In the genomic region with DNA sequence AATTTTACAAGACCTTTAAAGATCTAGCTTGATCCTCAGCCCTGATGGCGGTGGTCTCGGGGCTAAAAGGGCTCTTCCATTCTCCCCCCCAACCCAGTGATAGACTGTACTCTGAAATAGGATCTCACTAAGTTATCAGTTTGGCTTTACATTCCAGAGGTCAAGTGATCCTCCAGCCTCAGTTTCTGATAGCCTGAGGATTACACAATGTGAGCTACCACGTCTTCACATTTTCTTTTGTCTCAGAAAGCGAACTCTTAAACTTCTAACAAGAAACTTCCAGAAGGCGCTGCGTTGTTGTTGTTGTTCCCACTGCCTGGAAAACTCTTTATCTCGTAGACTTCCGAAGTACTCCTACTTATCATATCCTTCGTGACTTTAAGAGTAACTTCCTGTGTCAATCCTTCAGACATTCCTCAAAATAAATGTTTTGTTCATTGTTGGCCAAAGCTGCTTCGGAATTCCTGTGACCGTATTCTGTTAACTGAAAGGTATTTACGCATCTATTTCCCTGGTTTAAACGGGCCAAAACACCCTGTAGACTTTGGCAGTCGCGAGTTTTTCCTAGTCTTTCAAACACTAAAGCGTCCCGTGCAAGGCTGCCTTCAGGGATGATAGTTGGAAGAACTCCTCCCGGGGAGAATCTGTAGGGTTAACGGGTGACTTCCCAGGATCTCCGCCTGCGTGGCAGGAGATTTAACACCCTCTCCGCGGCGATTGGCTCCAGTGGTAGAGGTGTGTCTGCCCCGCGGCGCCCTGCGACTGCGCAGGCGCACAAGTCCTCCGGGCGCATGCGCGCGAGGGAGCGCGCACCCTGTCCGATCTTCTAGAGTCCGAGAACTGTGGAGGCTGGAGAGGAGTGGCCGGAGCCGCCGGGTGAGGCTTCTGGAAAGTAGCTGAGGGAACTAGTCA, we compare ENCODE assay signal across 7 mouse cellular contexts. TPM values are rescaled to one million over a fixed set of nuclear protein-coding genes. Genes with fewer than 3 reads are reported as not detected.
DNase-seq lines count a peak whose midpoint lies in the region; ATAC-seq and TF ChIP-seq lines count a peak whose summit lies in the region.

A gene (plus strand): TSS at position 786 of the 912 bp plus-strand sequence.

- intact Hi-C loops in left cerebral cortex, postnatal 4 days (cut with DNase I), result no loop called here

- no peaks in the 10 kb centered on the region for H3K9me3 ChIP-seq in embryonic facial prominence, embryonic 10.5 days
- no peaks in the 10 kb centered on the region for H3K9me3 ChIP-seq in intestine, postnatal 0 days (ENCODE audit: control insufficient read depth)
- no peaks in the 10 kb centered on the region for H3K9me3 ChIP-seq in midbrain, embryonic 12.5 days

- TF ChIP-seq POLR2A in small intestine, adult 2 months (IDR thresholded peaks at IDR 0.05; ENCODE audit: low read depth, low read length), result peak; percentile 96

- WGBS in embryonic facial prominence, embryonic 10.5 days, result 2% methylated on average over 42 of the region's 42 CpGs
- under 1% methylated on average over 42 of the region's 42 CpGs for WGBS in intestine, postnatal 0 days
- WGBS in midbrain, embryonic 12.5 days, result 2% methylated on average over 42 of the region's 42 CpGs
- WGBS in small intestine, adult 2 months, result under 1% methylated on average over 42 of the region's 42 CpGs

- H3K9ac ChIP-seq in intestine, postnatal 0 days (ENCODE audit: low read depth, low read length), result peak within 1 kb of the TSS; percentile 74
- peak within 1 kb of the TSS; percentile 78 for H3K9ac ChIP-seq in midbrain, embryonic 12.5 days (replicated peaks)

- peaks cover 15% of the 10 kb centered on the region for H3K36me3 ChIP-seq in embryonic facial prominence, embryonic 10.5 days (replicated peaks)
- H3K36me3 ChIP-seq in intestine, postnatal 0 days (ENCODE audit: control insufficient read depth, insufficient read depth), result peaks cover 5% of the 10 kb centered on the region; the same call in 1 of the 2 replicates
- H3K36me3 ChIP-seq in midbrain, embryonic 12.5 days, result peaks cover 10% of the 10 kb centered on the region
- H3K36me3 ChIP-seq in small intestine, adult 2 months (ENCODE audit: control insufficient read depth, insufficient read depth, low read length), result peaks cover 4% of the 10 kb centered on the region; the same call in 1 of the 2 replicates

- peak within 1 kb of the TSS; percentile 89 for H3K27ac ChIP-seq in embryonic facial prominence, embryonic 10.5 days (replicated peaks)
- peak within 1 kb of the TSS; percentile 84 for H3K27ac ChIP-seq in intestine, postnatal 0 days (ENCODE audit: low read depth, low read length)
- H3K27ac ChIP-seq in midbrain, embryonic 12.5 days (replicated peaks), result peak within 1 kb of the TSS; percentile 73
- H3K27ac ChIP-seq in small intestine, adult 2 months (ENCODE audit: insufficient read depth, low read depth, low read length), result peak within 1 kb of the TSS; percentile 92

- peak within 1 kb of the TSS; percentile 67 for H3K4me2 ChIP-seq in intestine, postnatal 0 days (replicated peaks; ENCODE audit: low read depth)
- peak within 1 kb of the TSS; percentile 77 for H3K4me2 ChIP-seq in midbrain, embryonic 12.5 days (replicated peaks)

- peak within 1 kb of the TSS; percentile 73 for H3K4me3 ChIP-seq in embryonic facial prominence, embryonic 10.5 days
- H3K4me3 ChIP-seq in intestine, postnatal 0 days (ENCODE audit: low read depth, low read length), result peak within 1 kb of the TSS; percentile 75
- H3K4me3 ChIP-seq in midbrain, embryonic 12.5 days, result peak within 1 kb of the TSS; percentile 70
- H3K4me3 ChIP-seq in small intestine, adult 2 months (ENCODE audit: low read depth, low read length), result peak within 1 kb of the TSS; percentile 96

- peak; percentile 97 for DNase-seq in adrenal gland, postnatal 10 days
- peak; percentile 97 for DNase-seq in embryonic facial prominence, embryonic 10.5 days (ENCODE audit: low spot score)
- DNase-seq in gonadal fat pad, adult 2 months (ENCODE audit: low read depth), result peak; percentile 66
- peak; percentile 93 for DNase-seq in left cerebral cortex, postnatal 4 days

- no peak for TF ChIP-seq CTCF in intestine, postnatal 0 days (IDR thresholded peaks at IDR 0.05; ENCODE audit: low read depth)
- TF ChIP-seq CTCF in small intestine, adult 2 months (IDR thresholded peaks at IDR 0.05; ENCODE audit: extremely low read depth, insufficient read length, insufficient replicate concordance, low read depth, low read length), result no peak

- peaks cover 22% of the 10 kb centered on the region for H3K4me1 ChIP-seq in embryonic facial prominence, embryonic 10.5 days
- H3K4me1 ChIP-seq in intestine, postnatal 0 days (replicated peaks; ENCODE audit: control insufficient read depth, insufficient read depth, low read length), result peaks cover 7% of the 10 kb centered on the region; the same call in 1 of the 2 replicates
- peaks cover 26% of the 10 kb centered on the region for H3K4me1 ChIP-seq in midbrain, embryonic 12.5 days
- peaks cover 3% of the 10 kb centered on the region; the same call in 1 of the 2 replicates for H3K4me1 ChIP-seq in small intestine, adult 2 months (ENCODE audit: control insufficient read depth, insufficient read depth, insufficient read length, low read length)

- ATAC-seq in intestine, postnatal 0 days, result peak; percentile 94
- peak; percentile 92 for ATAC-seq in midbrain, embryonic 12.5 days (ENCODE audit: low FRiP score, low read depth)

- no peaks in the 10 kb centered on the region for H3K27me3 ChIP-seq in embryonic facial prominence, embryonic 10.5 days (replicated peaks; ENCODE audit: low read depth, poor library complexity, severe bottlenecking)
- H3K27me3 ChIP-seq in intestine, postnatal 0 days (replicated peaks; ENCODE audit: control insufficient read depth, insufficient read depth, low read length), result no peaks in the 10 kb centered on the region
- H3K27me3 ChIP-seq in midbrain, embryonic 12.5 days, result no peaks in the 10 kb centered on the region
- no peaks in the 10 kb centered on the region for H3K27me3 ChIP-seq in small intestine, adult 2 months (ENCODE audit: control insufficient read depth, insufficient read depth, low read length)

RNA-seq across cellular contexts. Expression of the gene that starts here (rescaled TPM):
- total RNA-seq in adrenal gland, postnatal 10 days (2021), result 10 to 100 TPM; 45.7 to 53.2 TPM
- polyA plus RNA-seq in embryonic facial prominence, embryonic 10.5 days (2016; fragmentation: Nextera tagmentation; extraction: Ambion mirVana), result 57.4 and 60.5 TPM in 2 replicates
- polyA plus RNA-seq in gonadal fat pad, adult 2 months (2012; rRNA removed), result 10.0 and 10.8 TPM in 2 replicates
- 39.0 and 43.0 TPM in 2 replicates for polyA plus RNA-seq in intestine, postnatal 0 days (2015; fragmentation: Nextera tagmentation; extraction: Ambion mirVana)
- total RNA-seq in left cerebral cortex, postnatal 4 days (2021), result 10 to 100 TPM; 19.8 to 20.0 TPM
- polyA plus RNA-seq in midbrain, embryonic 12.5 days (2016; fragmentation: Nextera tagmentation; extraction: Ambion mirVana), result 34.9 and 38.1 TPM in 2 replicates
- 2.3 and 3.6 TPM in 2 replicates for polyA plus RNA-seq in small intestine, adult 2 months (2012; rRNA removed)

Comparison
In these comparisons a context has a peak if more than half of its experiments do, and no peak if none do; other contexts are left out.
1. Peak in every context shown above with its lines: DNase-seq, ATAC-seq, H3K4me3 ChIP-seq and H3K27ac ChIP-seq.